Mouse (Mus musculus): ENCODE measurements around the gene Abca7.
"Not testable (repeated sequence)": the region's sequence is repeated elsewhere in the genome, so short reads cannot be mapped to it uniquely, and the experiment has no call there.

Abca7 gene

GRCm38 (mm10) chr10:80022806-80023205 lies 26.5 kb downstream of the Abca7 start:
- DNase-seq, result no peak

GRCm38 (mm10) chr10:80023758-80024157 lies 27.5 kb downstream of the Abca7 start:
- DNase-seq, result no peak

DNA sequence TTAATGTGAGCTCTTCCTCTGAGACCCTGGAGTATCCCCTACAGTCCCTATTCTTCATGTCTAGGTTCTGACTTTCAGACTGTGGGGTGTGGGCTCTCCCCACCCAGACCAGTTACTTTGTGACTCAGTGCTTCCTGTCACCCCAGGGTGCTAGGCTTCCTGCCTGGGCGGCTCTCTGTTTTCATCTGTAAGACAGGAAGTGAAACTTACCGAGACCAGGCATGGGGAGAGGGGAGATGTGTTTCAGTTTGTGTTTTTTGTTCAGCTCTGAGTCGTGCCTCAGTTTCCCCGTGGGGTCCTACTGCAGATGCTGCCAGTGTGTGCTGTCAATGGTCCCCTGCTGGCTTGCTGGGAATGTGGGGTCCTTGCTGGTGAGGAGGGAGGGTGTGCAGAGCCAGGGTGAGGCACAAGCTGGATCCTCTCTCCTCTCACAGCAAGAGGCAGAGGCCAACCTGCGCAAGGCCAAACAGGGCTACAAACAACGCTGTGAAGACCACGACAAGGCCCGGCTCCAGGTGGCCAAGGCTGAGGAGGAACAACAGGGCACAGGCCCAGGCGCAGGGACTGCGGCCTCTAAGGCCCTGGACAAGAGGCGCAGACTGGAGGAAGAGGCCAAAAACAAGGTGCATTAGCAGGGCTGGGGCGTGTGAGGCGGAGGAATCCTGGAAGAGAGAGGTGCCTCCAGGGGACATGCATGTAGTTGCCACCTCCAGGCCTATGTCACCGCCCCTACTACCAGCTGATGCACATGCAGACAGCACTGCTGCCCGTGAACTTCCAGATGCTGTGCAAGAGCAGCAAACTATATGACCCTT lies 28.1 kb downstream of the Abca7 start:
- no peak for DNase-seq

- DNase-seq, result no peak
These were observed 28.7 kb downstream of the Abca7 start for GRCm38 (mm10) chr10:80025044-80025347.

DNA sequence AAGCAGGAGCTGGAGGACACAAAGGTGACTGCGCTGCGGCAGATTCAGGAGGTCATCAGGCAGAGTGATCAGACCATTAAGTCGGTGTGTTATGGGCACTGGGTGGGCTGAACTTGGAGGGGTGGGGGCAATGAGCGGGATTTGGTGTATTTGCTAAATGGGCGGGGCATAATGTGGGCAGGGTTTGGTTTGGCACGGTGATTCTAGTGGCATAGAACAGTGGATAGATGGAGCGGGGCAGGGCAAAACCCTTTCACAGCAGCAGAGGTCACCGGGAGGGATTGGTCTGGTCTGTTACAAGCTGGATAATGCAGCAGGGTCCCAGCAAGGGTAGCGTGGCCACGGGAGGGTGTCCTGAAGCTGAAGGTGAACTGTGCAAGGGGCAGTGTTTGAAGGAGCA lies 29.2 kb downstream of the Abca7 start:
- DNase-seq, result no peak

- peak in 1 of 2 experiments; percentile 38 for DNase-seq
These were observed 29.6 kb downstream of the Abca7 start for GRCm38 (mm10) chr10:80025889-80026288.

DNA sequence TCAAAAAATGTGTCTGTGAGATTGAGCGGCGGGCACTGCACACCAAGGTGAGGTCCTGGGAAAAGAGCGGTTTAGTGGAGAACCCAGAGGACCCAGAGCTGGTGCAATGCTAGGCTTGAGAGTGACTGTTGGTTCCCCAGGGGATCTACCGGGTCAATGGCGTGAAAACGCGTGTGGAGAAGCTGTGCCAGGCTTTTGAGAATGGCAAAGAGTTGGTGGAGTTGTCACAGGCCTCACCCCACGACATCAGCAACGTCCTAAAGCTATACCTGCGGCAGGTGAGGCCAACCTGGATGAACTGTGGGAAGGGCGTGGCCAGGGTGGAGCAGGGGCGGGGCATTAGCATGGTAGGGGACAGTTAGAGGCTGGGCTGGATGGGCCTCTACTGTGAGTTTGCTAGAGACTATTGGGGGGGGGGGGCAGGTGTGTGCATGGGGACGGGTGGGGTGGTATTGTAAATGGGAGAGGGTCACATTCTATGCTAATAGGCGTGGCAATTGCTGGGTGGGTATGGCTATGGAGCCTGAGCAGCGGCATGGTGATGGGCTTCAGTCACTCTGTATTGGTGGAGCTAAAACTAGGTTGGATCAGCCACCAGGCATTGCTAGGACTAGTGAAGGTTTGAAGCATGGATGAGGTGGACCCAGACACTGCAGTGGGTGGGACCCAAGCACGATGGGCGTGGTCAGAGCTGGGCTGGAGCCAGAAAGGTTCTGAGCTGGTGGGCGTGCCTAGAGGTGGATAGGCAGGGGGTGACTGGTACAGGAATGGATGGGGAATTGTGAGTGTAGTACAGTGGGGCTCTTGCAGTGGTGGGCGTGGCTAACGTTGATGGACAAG lies 31.6 kb downstream of the Abca7 start:
- no peak for DNase-seq

DNA sequence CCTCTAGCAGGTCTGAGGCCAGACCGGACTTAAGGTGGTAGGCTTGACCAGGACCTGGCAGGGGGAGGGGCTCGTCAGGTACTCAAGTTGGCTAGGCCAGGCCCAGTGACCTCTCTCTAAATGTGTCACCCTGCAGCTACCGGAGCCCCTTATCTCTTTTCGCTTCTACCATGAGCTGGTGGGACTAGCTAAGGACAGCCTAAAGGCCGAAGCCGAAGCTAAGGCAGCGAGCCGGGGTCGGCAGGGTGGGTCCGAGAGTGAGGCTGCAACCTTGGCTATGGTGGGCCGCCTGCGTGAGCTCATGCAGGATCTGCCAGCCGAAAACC lies 32.2 kb downstream of the Abca7 start:
- DNase-seq, result no peak

- no peak for DNase-seq
These were observed 33.9 kb downstream of the Abca7 start for GRCm38 (mm10) chr10:80030191-80030590.

DNA sequence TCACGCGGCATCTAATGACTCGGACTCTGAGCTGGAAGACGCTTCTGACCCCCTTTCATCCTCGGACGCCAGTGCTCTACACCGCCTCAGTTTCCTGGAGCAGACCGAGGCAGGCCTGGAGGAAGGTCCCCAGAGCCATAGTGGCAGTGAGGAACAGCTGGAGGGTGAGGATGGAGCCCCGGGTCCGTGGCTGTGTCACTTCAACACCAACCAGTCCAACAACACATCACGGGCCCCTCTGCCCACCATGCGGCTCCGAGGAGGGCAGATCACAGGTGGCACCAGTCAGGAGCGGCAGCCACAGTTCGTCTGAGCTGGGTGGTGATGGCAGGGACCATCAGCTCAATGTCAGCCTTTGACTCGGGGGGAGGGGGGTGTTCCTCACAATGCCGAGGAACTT lies 34.4 kb downstream of the Abca7 start:
- DNase-seq, result no peak

DNA sequence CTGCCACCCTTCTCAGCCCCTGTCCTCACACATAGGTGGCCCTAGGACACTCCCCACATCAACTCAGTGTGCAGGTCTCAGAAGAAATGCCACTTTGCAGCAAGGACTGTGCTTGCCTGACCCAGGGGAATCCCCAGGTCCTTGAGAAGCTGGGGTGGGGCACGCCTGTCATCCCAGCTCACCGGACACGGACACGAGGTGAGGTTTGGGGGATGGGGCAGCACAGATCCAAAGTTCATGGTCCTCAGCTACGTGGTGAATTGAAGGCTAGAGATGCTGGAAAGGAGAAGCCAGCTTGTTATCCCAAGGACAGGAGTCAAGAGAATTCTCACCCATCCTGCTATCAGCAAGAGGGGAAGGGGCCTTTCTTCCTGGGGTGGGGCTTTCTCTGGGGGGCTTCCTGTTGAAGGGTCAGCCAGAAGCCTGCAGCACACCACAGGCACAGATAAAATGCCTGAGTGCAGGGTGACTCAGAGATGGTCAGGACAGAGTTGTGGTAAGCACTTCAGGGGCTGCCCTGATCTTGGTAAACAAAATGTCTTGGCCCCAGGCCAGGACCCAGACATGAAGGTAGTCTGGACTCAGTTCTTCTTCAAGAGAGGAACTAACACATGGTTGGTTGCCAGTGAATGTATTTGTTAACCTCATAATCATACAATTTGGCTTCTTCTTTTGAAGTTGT lies 36.6 kb downstream of the Abca7 start:
- DNase-seq, result peak; percentile 71 to 77

GRCm38 (mm10) chr10:80033511-80034391 lies 37.5 kb downstream of the Abca7 start:
- DNase-seq, result peak; percentile 63 to 67

- DNase-seq, result no peak
These were observed 38.9 kb downstream of the Abca7 start for GRCm38 (mm10) chr10:80035148-80035547.

DNA sequence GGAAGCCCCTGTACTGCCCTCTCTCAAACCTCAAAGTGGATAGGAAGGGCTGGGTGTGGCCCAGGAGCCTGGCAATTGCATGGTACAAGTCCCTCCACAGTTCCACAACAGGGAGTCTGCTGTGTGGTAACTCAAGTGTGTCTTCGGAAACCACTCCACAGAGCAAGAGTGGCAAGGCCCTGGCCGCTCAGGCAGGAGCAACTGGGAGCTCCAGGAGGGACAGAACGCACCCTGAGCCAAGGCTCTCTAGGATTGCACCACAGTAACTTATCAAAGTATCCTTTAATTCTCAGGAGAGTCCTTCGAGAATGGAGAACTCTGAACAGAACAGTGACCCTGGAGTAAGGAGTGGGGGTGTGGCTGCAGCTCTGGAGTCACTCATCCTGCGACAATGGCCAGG lies 39.4 kb downstream of the Abca7 start:
- no peak for DNase-seq

- DNase-seq, result peak; percentile 48 to 60
These were observed 40.5 kb downstream of the Abca7 start for GRCm38 (mm10) chr10:80036832-80037231.

DNA sequence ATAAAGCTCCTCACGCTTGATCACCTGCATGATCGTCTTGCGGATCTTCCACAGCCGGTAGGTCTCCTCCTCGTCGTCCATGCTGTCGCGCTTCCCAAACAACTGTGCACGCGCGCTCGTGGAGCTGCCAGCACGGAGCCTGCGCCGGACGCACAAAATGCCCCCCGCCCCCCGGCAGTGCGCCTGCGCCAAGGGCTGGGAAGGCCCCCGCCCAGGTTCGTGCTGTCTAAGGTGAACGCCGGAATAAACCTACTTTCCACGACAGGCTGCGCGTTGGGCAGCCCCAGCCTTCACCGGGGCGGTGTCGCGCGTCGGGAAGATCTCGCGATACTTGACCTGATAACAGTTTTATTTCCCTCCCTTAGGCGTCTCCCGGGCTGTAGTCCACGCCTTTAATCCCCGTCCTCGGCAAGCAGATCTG lies 43.3 kb downstream of the Abca7 start, which contains the start of gene Polr2e:
Gene Polr2e, minus strand, starts transcription at position 237 of the 421 bp plus-strand sequence.
- peak; percentile 97 to 98 for DNase-seq

DNA sequence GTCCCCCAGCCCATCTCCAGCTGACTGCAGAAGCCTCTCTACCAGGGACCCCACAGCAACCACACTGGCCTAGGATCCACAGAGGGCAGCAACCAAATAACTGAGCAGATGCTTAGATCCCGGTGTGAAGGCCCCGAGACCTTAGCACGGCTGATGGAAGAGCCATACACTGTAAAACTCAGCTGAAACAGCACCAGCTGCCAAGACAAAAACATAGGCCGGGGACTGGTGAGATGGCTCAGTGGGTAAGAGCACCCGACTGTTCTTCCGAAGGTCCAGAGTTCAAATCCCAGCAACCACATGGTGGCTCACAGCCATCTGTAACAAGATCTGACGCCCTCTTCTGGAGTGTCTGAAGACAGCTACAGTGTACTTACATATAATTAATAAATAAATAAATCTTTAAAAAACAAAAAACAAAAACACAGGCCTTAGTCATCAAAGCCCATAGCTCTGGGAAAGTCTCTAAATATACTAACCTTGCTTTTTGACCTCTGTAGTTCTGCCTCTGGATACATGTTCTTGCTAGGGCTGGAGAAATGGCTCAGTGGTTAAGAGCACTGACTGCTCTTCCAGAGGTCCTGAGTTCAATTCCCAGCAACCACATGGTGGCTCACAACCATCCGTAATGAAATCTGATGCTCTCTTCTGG lies 45.2 kb downstream of the Abca7 start:
- not testable (repeated sequence) for DNase-seq

- no peak for DNase-seq
These were observed 47.8 kb downstream of the Abca7 start for GRCm38 (mm10) chr10:80044087-80044486.

DNA sequence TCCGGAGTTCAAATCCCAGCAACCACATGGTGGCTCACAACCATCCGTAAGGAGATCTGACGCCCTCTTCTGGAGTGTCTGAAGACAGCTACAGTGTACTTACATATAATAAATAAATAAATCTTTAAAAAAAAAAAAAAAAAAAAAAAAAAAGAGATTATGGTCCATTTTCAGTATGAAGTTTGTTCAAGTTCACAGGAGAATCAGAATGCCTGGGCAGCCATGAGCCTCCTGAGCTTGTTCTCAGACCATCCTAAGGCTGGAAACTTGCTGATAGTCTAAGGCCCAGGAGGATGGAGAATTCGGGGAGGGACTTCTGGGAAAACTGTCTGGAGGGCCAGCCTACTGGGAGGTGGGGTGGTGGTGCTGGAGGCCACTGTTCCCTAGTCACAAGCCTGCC lies 49.1 kb downstream of the Abca7 start:
- not testable (repeated sequence) for DNase-seq

DNA sequence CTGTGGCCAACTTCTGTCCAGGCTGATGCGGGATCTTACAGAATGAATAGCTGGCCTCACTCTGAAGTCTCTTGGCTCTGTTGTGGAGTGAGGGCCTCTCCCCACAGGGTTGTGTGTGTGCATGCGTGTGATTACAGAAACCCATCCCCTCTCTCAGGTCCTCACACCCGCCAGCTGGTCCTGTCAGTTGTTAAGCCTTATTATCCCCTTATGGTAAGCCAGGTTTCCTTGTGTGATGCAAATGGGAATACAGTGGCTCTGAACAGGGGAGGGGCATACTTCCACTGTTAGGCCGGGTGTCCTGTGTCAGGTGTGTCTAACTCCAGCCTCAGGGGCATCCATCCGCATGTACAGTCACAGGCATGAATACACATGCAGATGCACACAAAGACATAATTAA lies 49.5 kb downstream of the Abca7 start:
- DNase-seq, result no peak

DNA sequence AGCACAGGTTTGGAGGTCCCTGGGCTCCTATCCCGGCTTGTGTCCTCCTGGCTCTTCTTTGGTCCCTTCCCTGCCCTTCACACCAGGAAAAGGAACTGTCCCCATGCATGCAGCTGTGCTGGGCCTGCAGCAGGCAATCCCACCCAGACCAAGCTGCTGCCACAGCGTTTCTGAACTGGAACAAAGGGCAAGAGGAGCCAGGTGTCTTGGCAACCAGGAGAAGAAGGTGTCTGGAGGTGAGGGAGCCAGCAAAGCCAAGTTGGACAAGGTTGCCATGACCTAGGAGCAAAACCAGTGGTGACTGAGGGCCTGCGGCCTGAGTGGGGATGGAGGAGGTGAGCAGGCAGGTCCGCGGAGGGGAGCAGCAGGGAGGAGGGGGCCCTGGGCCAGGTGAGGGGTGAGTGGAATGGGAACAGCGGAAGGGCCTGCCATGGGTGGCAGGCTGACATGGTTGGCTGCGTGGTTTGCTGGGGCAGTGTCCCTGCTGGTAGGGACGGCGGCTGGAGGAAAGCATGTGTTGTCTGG lies 50.8 kb downstream of the Abca7 start, which contains the start of gene Gpx4:
Gene Gpx4, plus strand, starts transcription at position 126 of the 525 bp plus-strand sequence.
- peak in 1 of 2 experiments; percentile 56 for DNase-seq

- no peak for DNase-seq
These were observed 52.1 kb downstream of the Abca7 start for GRCm38 (mm10) chr10:80048396-80048795.
